Mouse (Mus musculus) thymus, adult 18-20 months (tissue): ENCODE measurements around the gene Gm5737.

Experiments used
- DNase-seq, 2 experiments: peaks; one replicate each; pipeline ENCODE4 v3.0.0; 2022; ENCODE audit warnings: mixed read lengths in 2 of 2

Gm5737 gene

GRCm38 (mm10) chr7:120811834-120812415 lies at the start of gene Gm5737:
Gene Gm5737, plus strand, starts transcription at chr7:120812365.
- no peak for DNase-seq

- DNase-seq = no peak
These were observed 44.8 kb upstream of the Gm5737 start for GRCm38 (mm10) chr7:120767369-120767768.

DNA sequence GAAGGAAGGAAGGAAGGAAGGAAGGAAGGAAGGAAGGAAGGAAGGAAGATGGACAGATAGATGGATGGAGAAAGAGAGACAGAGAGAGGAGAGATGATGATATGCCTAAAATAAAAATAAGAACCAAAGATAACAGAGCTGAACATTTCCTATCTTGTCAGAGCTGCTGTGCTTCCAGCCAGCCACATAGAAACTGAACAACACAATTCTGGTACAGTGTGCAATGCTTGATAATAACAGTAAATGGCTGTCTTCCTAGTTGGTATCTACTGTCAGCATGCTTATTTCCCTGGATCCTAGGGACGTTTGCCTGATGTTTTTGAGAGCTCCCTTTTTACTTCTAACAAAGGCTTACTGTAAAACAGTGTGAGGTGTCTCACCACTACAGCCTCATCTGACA lies 40.8 kb upstream of the Gm5737 start:
- no peak for DNase-seq

GRCm38 (mm10) chr7:120778012-120778411 lies 34.2 kb upstream of the Gm5737 start:
- no peak for DNase-seq

- no peak for DNase-seq
These were observed 16.6 kb upstream of the Gm5737 start for GRCm38 (mm10) chr7:120795544-120795943.

- no peak for DNase-seq
These were observed 15.8 kb upstream of the Gm5737 start for GRCm38 (mm10) chr7:120796369-120796768.

DNA sequence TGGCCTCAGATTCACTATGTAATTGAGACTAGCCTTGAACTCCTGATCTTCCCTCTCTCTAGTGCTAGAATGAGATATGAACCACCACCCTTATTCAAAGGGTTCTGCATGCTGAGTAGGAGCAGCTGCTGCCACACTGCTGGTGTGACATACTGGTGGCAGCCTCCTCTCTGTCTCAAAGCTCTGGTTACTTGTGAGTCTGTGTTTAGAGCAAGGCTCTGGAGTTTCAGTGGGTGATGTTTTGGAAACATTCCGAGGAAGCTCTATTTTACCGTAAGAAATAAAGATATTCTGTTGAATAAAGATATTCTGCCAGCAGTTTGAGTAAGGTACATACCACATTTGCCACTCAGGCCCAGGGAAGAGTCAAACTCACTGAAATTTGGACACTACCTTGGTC lies 8.9 kb upstream of the Gm5737 start:
- DNase-seq = no peak

DNA sequence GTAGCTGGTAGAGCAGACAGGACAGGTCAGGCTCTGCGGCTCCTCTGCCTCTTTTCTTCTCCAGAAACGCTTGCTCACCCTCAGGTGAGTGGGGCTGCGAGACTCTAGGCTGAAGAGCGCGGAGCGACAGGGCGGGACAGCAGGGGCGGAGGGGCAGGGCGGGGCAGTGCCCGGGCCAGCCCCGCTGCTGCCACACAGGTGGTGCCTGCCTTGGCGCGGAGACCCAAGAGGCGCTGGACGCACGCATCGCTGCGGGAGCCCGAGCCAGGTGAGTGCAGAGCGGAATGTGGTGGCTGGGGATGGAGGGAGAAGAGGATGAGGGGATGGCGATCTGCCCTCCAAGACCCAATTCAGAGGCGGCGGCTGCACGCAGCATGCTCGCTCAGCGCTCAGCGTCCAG lies 2.5 kb upstream of the Gm5737 start:
- DNase-seq = no peak

DNA sequence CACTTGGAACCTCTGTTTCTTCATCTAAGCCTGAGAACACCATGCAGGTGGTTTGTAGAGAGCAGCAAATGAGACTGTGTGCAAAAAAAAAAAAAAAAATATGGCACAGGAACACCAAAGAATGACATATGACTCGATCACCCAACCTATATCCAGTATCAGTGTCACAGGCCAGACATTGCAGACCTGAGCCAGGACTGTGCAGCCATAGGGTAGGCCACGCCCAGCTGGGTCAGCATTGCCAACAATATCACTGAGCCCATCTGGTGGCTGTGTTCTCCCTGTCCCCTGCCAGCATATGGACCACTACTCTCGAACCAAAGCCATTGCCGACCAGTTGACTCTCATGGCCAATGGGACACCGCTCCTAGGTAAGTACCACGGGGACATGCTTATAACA lies 5.4 kb downstream of the Gm5737 start:
- no peak for DNase-seq

- no peak for DNase-seq
These were observed 7.2 kb downstream of the Gm5737 start for GRCm38 (mm10) chr7:120819386-120819785.

- no peak for DNase-seq
These were observed 11.1 kb downstream of the Gm5737 start for GRCm38 (mm10) chr7:120823248-120823647.

- no peak for DNase-seq
These were observed 12.9 kb downstream of the Gm5737 start for GRCm38 (mm10) chr7:120825097-120825496.

DNA sequence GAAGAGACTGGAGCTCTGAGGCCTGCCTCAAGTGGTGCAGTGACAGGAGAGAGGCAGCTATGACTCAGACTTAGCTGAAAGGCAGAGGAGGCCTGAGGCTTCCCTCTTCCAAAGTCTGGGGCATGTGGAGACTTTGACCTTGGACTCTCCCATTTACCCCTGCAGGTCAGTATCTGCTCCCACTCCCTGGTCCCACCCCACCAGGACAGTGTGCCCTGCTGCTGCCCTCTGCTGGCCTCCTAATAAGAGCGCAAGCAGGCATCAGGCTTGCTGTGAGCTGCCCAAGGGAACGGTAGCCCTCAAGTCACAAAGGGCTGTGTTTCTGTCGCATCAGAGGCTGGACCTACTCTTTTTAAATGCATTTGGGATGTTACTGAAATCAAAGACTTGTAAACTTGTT lies 14.2 kb downstream of the Gm5737 start:
- DNase-seq = no peak

DNA sequence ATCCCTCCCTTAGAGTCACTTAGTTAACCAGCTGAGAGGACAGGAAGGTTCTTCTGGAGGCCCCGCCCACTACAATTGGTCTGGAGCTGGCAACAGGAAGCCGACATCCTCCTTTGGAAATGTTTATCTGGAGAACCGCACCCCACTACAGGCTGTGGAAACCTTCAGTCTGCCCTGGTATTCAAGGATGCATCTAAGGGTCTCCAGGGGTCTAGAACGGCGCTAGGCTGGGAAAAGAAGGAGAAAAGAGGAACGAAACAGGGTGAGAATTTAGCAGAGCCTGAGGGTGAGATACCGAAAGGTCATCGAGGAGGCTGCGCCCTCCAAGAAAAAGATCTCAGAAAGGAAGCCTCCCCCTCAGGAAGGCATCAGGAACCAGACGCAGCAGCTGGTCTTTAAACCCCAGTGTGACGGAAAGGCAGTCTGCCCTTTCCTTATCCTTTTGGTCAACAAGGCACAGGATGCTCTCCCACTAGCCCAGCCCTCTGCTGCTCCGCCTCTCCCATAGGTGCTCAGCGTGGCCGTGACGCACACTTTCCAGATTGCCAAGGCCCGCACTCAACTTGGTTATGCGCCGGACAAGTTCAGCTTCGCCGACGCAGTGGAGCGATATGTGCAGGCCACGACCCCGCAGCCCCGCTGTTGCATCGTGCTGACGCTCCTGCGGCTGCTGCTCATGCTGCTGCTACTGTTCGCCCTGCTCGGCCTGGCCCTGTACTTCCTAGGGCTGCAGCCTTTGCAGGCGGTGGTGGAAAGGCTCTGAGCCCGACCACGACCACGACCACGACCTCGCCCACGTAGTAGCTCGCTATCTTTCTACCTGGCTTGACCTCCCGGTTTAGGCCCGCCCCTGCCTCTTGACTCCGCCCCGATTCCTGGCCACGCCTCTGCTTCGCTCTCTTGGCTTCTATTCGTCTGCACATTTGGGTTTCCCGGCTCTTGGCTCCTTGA lies 18.5 kb downstream of the Gm5737 start:
- peak; percentile 44 for DNase-seq

- DNase-seq = no peak
These were observed 22.3 kb downstream of the Gm5737 start for GRCm38 (mm10) chr7:120834426-120834825.

GRCm38 (mm10) chr7:120834863-120835372 lies 22.8 kb downstream of the Gm5737 start:
- DNase-seq = peak; percentile 59 to 71

- peak; percentile 81 to 90 for DNase-seq
These were observed 23.5 kb downstream of the Gm5737 start for GRCm38 (mm10) chr7:120835449-120836359.

DNA sequence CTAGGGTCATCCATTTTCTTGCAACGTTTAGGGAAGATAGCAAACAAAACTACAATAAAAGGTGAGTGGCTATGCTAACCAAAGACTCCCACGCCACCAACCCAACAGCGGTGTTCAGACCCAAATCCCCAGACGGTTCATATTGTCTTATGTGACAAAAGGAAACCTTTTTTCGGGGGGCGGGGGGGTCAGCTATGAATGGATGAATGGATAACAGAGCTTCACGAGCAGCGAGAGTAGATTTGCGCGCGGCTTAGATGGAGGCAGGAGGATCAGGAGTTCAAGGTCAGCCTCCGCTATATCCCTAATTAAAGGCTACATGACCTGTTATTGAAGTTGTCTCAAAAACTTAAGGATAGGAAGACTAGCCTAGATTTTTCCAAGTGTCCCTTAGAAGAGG lies 24.2 kb downstream of the Gm5737 start:
- no peak for DNase-seq

- no peak for DNase-seq
These were observed 26.4 kb downstream of the Gm5737 start for GRCm38 (mm10) chr7:120838436-120839160.

- no peak for DNase-seq
These were observed 27.6 kb downstream of the Gm5737 start for GRCm38 (mm10) chr7:120839786-120840185.

DNA sequence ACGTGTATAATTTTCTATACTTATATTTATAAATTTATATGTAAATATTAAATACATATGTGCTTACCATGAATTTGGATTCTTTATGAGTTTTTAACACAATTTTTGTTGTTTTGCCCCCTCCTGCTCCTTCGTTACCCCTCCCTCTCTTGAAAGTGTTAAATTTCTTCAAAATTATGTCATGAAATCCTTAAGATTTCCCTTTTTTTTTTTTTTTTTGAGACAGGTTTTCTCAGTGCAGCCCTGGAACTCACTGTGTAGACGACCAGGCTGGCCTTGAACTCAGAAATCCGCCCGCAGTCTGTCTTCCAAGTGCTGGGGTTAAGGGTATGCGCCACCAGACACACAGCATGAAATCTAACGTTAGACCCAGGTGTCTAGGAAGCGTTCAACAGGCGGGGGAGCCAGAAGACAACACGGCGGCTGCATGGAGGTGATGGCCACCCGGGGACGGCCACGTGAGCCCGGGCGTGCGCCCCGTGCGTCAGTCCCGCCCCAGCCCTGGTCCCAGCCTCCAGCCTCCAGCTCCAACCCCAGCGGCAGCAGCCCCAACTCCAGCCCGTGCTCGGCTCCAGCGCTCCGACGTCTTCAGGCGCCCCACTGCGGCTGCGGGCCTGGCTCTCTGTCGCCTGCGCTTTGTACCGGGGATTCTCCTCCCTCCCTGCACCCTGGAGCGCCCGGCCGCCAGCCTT lies 30.3 kb downstream of the Gm5737 start, which contains the start of gene Eef2k:
Gene Eef2k, plus strand, starts transcription at position 487 of the 692 bp plus-strand sequence.
- peak; percentile 76 to 82 for DNase-seq
